Mouse (Mus musculus) forebrain, embryonic 12.5 days (tissue): ENCODE data around the gene Ccdc148. TPM values are rescaled to one million over a fixed set of nuclear protein-coding genes. Genes with fewer than 3 reads are reported as not detected.

Experiments used
- ATAC-seq: fragments of 200-750 bp; cut with Nextera tagmentation; 2 replicates; pipeline ENCODE4 v1.8.0; 2017; ENCODE audit warnings: moderate TSS enrichment; ENCODE audit not compliant: low FRiP score
- H3K27ac ChIP-seq: fragments of 300-500 bp; sonication (generic); 2 replicates; pipeline ENCODE4 v1.5.1; 2016; ENCODE audit warnings: mild to moderate bottlenecking
- H3K27me3 ChIP-seq: fragments of 300-500 bp; sonication (generic); 2 replicates; pipeline ENCODE4 v1.6.1; 2016; ENCODE audit warnings: mild to moderate bottlenecking
- H3K36me3 ChIP-seq: fragments of 300-500 bp; sonication (generic); replicated peaks from 2 replicates; pipeline ENCODE4 v1.6.1; 2016; ENCODE audit warnings: mild to moderate bottlenecking
- H3K4me1 ChIP-seq: fragments of 300-500 bp; sonication (generic); 2 replicates; pipeline ENCODE4 v1.6.1; 2016
- H3K4me2 ChIP-seq: fragments of 300-500 bp; sonication (generic); 2 replicates; pipeline ENCODE4 v1.6.1; 2016; ENCODE audit warnings: mild to moderate bottlenecking, moderate library complexity
- H3K4me3 ChIP-seq: fragments of 300-500 bp; sonication (generic); replicated peaks from 2 replicates; pipeline ENCODE4 v1.5.1; 2016; ENCODE audit warnings: mild to moderate bottlenecking
- H3K9ac ChIP-seq: fragments of 300-500 bp; sonication (generic); 2 replicates; pipeline ENCODE4 v1.6.1; 2016; ENCODE audit warnings: mild to moderate bottlenecking
- H3K9me3 ChIP-seq: fragments of 300-500 bp; sonication (generic); 2 replicates; pipeline ENCODE4 v1.6.1; 2016
- WGBS: fragments of 180-500 bp; shearing (Covaris S2); methylation state at CpG from one replicate; pipeline ENCODE4 v1.1.7; 2016; 5-methylcytosine and 5-hydroxymethylcytosine counted together
- polyA plus RNA-seq: library from polyadenylated mRNA; unstranded; fragments of >200 nt; fragmentation: Nextera tagmentation; extraction: Ambion mirVana; gene quantifications from 2 replicates; pipeline ENCODE4 v1.2.1, GENCODE M21; 2016

Gene Ccdc148
- polyA plus RNA-seq, 1 experiment from 2014 or later = 2.4 TPM

DNA sequence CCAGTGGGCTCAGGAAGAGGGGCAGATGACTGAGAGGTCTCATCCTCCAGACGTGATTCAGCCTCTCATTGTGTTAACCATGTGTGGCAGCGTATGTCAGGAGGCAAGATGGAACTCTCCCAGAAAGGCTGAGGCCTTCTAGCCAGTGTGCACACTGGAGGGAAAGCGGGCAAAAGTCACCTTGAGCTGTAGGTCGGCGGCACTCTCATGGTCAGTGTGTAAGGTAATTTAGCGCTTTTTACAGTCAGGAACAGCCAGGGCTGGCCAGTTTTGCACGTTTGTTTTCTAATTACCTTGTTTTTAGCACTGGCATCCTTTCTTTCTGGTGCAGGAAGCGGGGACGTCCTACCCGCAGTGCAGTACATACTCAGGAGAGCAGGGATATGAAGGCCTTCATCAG is 29.7 kb upstream of the Ccdc148 start:
- Histone ChIP-seq H3K27me3 (no peaks in the 10 kb centered on the region), H3K9me3 (no peaks in the 10 kb centered on the region), H3K27ac (no peak overlapping the region), H3K4me1 (no peaks in the 10 kb centered on the region), H3K4me2 (no peak overlapping the region), H3K4me3 (no peak overlapping the region), H3K36me3 (peaks cover 10% of the 10 kb centered on the region; the same call in 1 of the 2 replicates), H3K9ac (no peak overlapping the region)
- ATAC-seq = no peak
- WGBS = 90% methylated on average over 10 of the region's 10 CpGs

- H3K4me3 ChIP-seq = no peak overlapping the region
- no peak for ATAC-seq
- H3K9me3 ChIP-seq = no peaks in the 10 kb centered on the region
- H3K36me3 ChIP-seq = peaks cover 10% of the 10 kb centered on the region; the same call in 1 of the 2 replicates
- no peaks in the 10 kb centered on the region for H3K4me1 ChIP-seq
- H3K9ac ChIP-seq = no peak overlapping the region
- H3K27ac ChIP-seq = no peak overlapping the region
- H3K27me3 ChIP-seq = no peaks in the 10 kb centered on the region
- 91% methylated on average over 5 of the region's 5 CpGs for WGBS
- no peak overlapping the region for H3K4me2 ChIP-seq
These were observed 29.2 kb upstream of the Ccdc148 start for GRCm38 (mm10) chr2:59189661-59190185.

DNA sequence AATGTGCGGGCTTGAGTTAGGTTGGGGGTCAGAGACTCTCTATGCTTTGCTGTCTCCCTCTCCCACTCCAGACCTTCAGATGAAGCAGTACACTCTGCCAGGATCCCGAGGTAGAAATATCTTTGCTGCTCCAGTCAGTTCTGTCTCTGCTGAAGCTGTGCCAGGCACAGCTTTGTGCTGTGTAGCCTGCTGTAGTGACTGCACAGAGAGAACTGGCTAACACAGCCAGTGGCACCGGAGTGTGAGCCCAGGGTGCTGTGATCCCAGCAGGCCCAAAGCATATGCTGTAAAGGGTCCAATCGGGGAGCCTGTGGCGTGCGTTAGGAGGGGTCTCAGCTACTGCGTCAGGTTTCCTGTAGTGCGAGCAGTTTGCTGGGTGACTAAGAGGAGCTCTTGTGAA is 27.8 kb upstream of the Ccdc148 start:
- no peak overlapping the region for H3K27ac ChIP-seq
- ATAC-seq = no peak
- H3K4me2 ChIP-seq = no peak overlapping the region
- no peaks in the 10 kb centered on the region for H3K27me3 ChIP-seq
- H3K9me3 ChIP-seq = no peaks in the 10 kb centered on the region
- H3K4me1 ChIP-seq = no peaks in the 10 kb centered on the region
- H3K36me3 ChIP-seq = peaks cover 10% of the 10 kb centered on the region; the same call in 1 of the 2 replicates
- 92% methylated on average over 8 of the region's 8 CpGs for WGBS
- H3K9ac ChIP-seq = no peak overlapping the region
- no peak overlapping the region for H3K4me3 ChIP-seq

DNA sequence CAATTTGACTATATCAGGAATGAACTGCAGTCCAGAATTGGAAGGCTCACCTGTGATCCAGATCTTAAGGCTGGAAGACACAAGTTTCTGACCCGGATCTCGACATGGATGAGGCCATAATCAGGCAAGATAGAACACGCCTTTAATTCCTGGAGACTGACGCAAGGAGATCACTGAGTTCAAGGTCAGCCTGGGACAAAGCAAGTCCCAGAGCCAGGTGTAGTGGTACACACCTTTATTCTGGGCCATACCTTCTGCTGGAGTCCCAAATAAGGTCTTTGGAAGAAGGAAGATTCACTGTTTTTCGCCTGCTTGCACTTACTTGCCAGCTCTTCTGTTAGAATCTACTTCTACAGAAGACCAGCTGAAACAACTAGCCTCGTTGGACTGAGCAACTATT is 26.5 kb upstream of the Ccdc148 start:
- Histone ChIP-seq H3K27me3 (no peaks in the 10 kb centered on the region), H3K4me1 (no peaks in the 10 kb centered on the region), H3K4me3 (no peak overlapping the region), H3K36me3 (peaks cover 10% of the 10 kb centered on the region; the same call in 1 of the 2 replicates), H3K9me3 (no peaks in the 10 kb centered on the region), H3K4me2 (no peak overlapping the region), H3K27ac (no peak overlapping the region), H3K9ac (no peak overlapping the region)
- ATAC-seq = no peak
- 97% methylated on average over 6 of the region's 6 CpGs for WGBS

DNA sequence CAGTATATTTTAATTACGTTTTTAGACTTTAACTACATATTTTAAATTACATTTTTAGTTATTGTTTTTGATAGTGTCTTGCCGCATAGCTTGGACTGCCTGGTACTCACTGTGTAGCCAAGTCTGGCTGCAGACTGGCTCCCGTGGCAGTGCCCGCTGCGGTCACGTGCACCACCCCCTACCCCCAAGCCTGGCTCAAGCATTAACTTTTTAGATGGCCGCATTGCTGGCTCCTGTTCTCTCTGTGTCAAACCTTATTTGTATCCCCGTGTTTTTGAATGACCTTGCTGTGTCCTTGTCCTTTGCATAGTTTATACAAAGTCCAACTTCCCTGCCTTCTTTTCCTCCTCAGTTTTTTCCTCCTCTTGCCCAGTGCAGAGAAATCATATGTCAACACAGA is 25.6 kb upstream of the Ccdc148 start:
- no peaks in the 10 kb centered on the region for H3K27me3 ChIP-seq
- no peak overlapping the region for H3K4me2 ChIP-seq
- peaks cover 10% of the 10 kb centered on the region; the same call in 1 of the 2 replicates for H3K36me3 ChIP-seq
- no peaks in the 10 kb centered on the region for H3K4me1 ChIP-seq
- no peaks in the 10 kb centered on the region for H3K9me3 ChIP-seq
- WGBS = 96% methylated on average over 8 of the region's 8 CpGs
- H3K27ac ChIP-seq = no peak overlapping the region
- H3K4me3 ChIP-seq = no peak overlapping the region
- no peak overlapping the region for H3K9ac ChIP-seq
- ATAC-seq = no peak

- H3K27me3 ChIP-seq = no peaks in the 10 kb centered on the region
- H3K4me1 ChIP-seq = no peaks in the 10 kb centered on the region; the same call in 1 of the 2 replicates
- 95% methylated on average over 11 of the region's 11 CpGs for WGBS
- no peak overlapping the region for H3K9ac ChIP-seq
- no peak for ATAC-seq
- H3K27ac ChIP-seq = no peak overlapping the region
- H3K9me3 ChIP-seq = no peaks in the 10 kb centered on the region
- H3K36me3 ChIP-seq = peaks cover 10% of the 10 kb centered on the region; the same call in 1 of the 2 replicates
- no peak overlapping the region for H3K4me3 ChIP-seq
- H3K4me2 ChIP-seq = no peak overlapping the region
These were observed 23.9 kb upstream of the Ccdc148 start for GRCm38 (mm10) chr2:59184107-59185064.

- 86% methylated on average over 4 of the region's 4 CpGs for WGBS
- Histone ChIP-seq H3K27me3 (no peaks in the 10 kb centered on the region), H3K9me3 (no peaks in the 10 kb centered on the region), H3K4me3 (no peak overlapping the region), H3K4me2 (no peak overlapping the region), H3K36me3 (peaks cover 10% of the 10 kb centered on the region; the same call in 1 of the 2 replicates), H3K9ac (no peak overlapping the region), H3K27ac (no peak overlapping the region), H3K4me1 (peaks cover 2% of the 10 kb centered on the region)
- ATAC-seq = no peak
These were observed 23.1 kb upstream of the Ccdc148 start for GRCm38 (mm10) chr2:59183541-59183940.

- peaks cover 8% of the 10 kb centered on the region for H3K4me1 ChIP-seq
- no peak for ATAC-seq
- no peak overlapping the region for H3K27ac ChIP-seq
- 86% methylated on average over 15 of the region's 15 CpGs for WGBS
- no peak overlapping the region for H3K9ac ChIP-seq
- no peak overlapping the region for H3K4me3 ChIP-seq
- H3K4me2 ChIP-seq = no peak overlapping the region
- no peaks in the 10 kb centered on the region for H3K9me3 ChIP-seq
- no peaks in the 10 kb centered on the region for H3K36me3 ChIP-seq
- no peaks in the 10 kb centered on the region for H3K27me3 ChIP-seq
These were observed 21.0 kb upstream of the Ccdc148 start for GRCm38 (mm10) chr2:59181321-59182113.

GRCm38 (mm10) chr2:59179487-59179886 is 19.0 kb upstream of the Ccdc148 start:
- Histone ChIP-seq H3K27ac (no peak overlapping the region), H3K4me1 (peaks cover 8% of the 10 kb centered on the region), H3K27me3 (no peaks in the 10 kb centered on the region), H3K4me2 (no peak overlapping the region), H3K36me3 (no peaks in the 10 kb centered on the region), H3K4me3 (no peak overlapping the region), H3K9me3 (no peaks in the 10 kb centered on the region), H3K9ac (no peak overlapping the region)
- 70% methylated on average over 5 of the region's 5 CpGs for WGBS
- ATAC-seq = no peak

- 80% methylated on average over 4 of the region's 4 CpGs for WGBS
- Histone ChIP-seq H3K27me3 (no peaks in the 10 kb centered on the region), H3K9me3 (no peaks in the 10 kb centered on the region), H3K36me3 (no peaks in the 10 kb centered on the region), H3K4me1 (peaks cover 8% of the 10 kb centered on the region), H3K4me3 (no peak overlapping the region), H3K4me2 (no peak overlapping the region), H3K9ac (no peak overlapping the region), H3K27ac (no peak overlapping the region)
- no peak for ATAC-seq
These were observed 18.5 kb upstream of the Ccdc148 start for GRCm38 (mm10) chr2:59178960-59179359.

DNA sequence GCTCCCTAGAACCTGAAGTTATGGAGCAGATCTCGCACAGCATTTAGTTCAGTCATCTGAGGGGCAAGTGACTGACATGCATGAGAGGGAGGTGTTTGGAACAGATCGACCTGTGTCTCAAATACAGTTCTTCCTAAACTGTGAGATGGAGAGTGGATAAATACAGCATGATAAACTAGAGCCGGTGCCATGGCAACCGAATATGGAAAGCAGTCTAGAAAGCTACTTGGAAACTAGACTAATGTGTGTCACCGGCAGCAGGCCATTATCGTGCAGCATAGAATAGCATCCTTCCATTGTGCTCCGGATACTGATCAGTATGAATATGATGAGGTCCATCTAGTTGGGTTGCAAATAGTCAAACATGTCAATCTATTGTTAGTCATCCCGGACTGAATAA is 17.7 kb upstream of the Ccdc148 start:
- H3K4me2 ChIP-seq = no peak overlapping the region
- no peaks in the 10 kb centered on the region for H3K27me3 ChIP-seq
- H3K27ac ChIP-seq = no peak overlapping the region
- no peaks in the 10 kb centered on the region for H3K9me3 ChIP-seq
- peaks cover 8% of the 10 kb centered on the region for H3K4me1 ChIP-seq
- WGBS = 85% methylated on average over 8 of the region's 8 CpGs
- no peak overlapping the region for H3K9ac ChIP-seq
- H3K36me3 ChIP-seq = no peaks in the 10 kb centered on the region
- ATAC-seq = peak; percentile 48; the same call in 1 of the 2 replicates
- no peak overlapping the region for H3K4me3 ChIP-seq

DNA sequence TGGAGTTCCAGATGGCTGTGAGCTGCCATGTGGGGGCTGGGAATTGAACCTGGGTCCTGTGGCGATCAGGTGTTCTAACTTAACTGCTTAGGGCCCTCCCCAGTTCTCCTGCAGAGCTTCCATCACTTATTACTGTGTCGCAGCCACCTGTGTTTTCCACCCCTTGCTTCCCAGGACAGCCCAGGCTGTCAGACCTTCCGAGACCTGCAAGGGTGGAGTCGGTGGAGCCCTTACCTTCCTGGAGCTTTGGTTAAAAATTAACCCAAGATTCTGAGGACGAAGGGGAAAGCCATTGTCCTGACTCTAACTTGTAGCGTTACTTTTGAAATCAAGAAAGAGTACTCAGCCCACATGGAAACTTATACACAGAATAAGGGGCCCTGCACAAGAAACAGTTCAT is 15.4 kb upstream of the Ccdc148 start:
- H3K36me3 ChIP-seq = no peaks in the 10 kb centered on the region
- no peak overlapping the region for H3K27ac ChIP-seq
- no peaks in the 10 kb centered on the region for H3K27me3 ChIP-seq
- H3K9me3 ChIP-seq = no peaks in the 10 kb centered on the region
- WGBS = 95% methylated on average over 6 of the region's 6 CpGs
- H3K9ac ChIP-seq = no peak overlapping the region
- no peak for ATAC-seq
- H3K4me2 ChIP-seq = no peak overlapping the region
- no peak overlapping the region for H3K4me3 ChIP-seq
- peaks cover 12% of the 10 kb centered on the region for H3K4me1 ChIP-seq
